Mouse (Mus musculus): ENCODE data around the gene 2310061I04Rik.
A peak's percentile ranks its signal among the peaks of the same experiment; 100 is the strongest.
"Not testable (repeated sequence)": the region's sequence is repeated elsewhere in the genome, so short reads cannot be mapped to it uniquely, and the experiment has no call there.

The 2310061I04Rik gene

GRCm38 (mm10) chr17:35896781-35897643, at the start of gene 2310061I04Rik:
TSS of gene 2310061I04Rik (minus strand) at chr17:35897431.
- peak; percentile 86 to 92 for DNase-seq (ENCODE audit: low spot score in 2 of 2)

DNA sequence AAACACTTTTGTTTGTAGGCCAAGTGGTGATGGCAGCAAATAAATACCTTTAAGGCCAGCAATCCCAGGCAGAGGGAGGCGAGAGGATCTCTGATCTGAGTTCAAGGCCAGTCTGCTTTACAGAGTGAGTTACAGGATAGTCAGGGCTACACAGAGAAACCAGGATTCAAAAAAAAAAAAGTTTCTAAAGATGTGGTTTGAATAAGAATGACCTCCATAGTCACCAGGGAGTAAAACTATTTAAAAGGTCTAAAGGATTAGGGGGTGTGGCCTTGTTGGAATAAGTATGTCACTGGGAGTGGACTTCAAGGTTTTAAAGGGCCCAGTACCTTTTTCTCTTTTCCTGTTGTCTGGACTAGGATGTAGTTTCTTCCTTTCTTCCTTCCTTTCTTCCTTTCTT, 42.7 kb upstream of the 2310061I04Rik start:
- DNase-seq (ENCODE audit: low spot score in 2 of 2) = no peak

GRCm38 (mm10) chr17:35939108-35939507, 41.9 kb upstream of the 2310061I04Rik start:
- DNase-seq (ENCODE audit: low spot score in 2 of 2) = no peak

DNA sequence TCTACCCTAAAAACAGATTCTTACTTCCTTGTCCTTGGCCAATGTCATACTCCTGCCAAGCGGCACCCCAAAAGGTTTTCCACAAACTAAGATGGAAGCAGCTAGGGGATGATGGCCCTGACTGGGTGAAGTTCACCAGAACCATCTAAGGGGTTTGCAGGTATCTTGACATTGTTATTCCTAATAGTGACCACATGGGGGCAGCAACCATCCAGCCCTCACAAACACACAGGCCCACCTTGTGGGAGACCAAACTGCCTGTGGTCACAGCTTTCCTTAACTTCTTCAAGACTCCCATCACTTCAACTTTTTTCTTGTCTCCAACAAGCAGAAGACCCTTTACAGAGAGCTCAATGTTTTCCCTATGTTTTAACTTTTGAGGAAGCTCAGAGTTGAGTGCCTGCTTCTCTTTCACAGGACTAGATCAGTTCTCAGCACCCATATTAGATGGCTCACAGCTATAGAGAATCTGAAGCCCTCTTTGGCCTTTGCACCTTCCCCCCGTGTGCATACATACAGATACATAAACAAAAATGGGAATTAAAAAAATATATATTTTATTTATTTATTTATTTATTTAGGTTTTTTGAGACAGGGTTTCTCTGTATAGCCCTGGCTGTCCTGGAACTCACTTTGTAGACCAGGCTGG, 40.6 kb upstream of the 2310061I04Rik start:
- DNase-seq (ENCODE audit: low spot score in 2 of 2) = peak; percentile 36 to 55

DNA sequence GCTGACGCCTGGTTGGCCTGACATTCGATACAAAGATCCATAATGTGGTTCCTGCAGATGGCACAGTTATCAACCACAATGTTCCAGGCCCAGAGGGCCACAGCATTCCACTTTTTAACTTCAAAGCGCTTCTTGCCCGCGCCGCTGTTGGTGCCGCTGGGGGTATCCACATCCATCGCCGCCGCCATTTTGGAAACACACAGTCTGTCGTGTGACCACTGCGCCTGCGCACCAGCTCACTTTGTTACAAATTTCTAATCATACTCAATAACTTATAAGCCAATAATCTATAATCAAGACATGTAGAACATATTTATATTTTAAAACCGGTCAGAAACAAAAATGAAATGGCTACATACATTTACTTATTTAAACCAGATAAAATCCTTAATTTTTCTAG, 38.5 kb upstream of the 2310061I04Rik start:
- not testable (repeated sequence) for DNase-seq (ENCODE audit: low spot score in 2 of 2)

DNA sequence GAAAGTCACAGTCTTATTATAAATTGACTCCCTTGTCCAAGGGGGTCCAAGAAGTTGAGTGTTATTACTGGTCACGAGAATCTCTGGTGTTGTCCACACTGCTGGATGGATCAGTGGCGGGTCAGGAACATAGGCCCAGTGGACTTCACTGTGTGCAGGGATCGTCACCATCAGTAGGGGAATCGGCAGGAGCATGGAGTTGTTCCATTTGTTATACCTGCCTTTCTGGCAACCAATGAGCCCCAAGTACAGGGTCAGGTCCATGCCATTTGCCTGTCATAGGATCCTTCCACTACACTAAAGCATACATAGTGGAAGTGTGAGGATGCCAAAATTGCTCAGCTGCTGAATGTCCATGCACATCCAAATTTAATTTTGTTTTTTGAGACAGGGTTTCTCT, 35.4 kb upstream of the 2310061I04Rik start:
- DNase-seq (ENCODE audit: low spot score in 2 of 2) = no peak

- DNase-seq (ENCODE audit: low spot score in 2 of 2) = no peak
Observed at GRCm38 (mm10) chr17:35930627-35931026, 33.4 kb upstream of the 2310061I04Rik start.

DNA sequence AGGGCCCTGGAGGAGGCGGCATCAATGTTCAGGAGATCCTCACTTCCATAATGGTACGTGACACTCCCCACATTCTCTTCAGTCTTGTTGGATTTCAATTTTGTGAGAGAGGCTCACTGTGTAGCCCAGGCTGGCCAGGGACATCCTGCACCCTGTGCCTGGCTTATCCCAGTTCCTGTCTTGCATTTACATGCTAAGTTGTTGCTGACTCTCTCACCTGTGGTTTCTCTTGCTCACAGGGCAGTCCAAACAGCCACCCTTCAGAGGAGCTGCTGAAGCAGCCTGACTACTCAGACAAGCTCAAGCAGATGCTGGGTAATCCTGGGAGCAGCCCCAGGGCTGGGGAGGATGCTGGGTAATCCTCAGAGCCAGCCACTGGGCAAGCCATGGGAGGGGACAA, 32.3 kb upstream of the 2310061I04Rik start:
- DNase-seq (ENCODE audit: low spot score in 2 of 2) = no peak

DNA sequence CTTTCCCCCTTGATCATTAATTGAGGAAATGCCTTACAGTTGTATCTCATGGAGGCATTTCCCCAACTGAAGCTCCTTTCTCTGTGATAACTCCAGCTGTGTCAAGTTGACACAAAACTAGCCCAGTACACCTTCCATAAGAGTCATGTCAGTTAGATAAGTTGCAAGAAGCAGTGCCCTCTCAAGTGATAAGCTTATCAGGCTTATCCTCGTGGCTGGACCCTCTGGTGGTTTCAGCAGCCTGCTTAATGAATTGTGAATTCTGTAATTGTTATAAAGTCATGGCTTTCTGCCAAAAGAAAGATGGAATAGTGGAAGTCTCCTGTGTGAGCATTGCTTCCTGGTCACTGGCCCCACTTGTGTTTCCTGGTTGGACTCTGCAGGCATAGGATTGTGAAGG, 30.2 kb upstream of the 2310061I04Rik start:
- no peak for DNase-seq (ENCODE audit: low spot score in 2 of 2)

GRCm38 (mm10) chr17:35923281-35923680, 26.1 kb upstream of the 2310061I04Rik start:
- DNase-seq (ENCODE audit: low spot score in 2 of 2) = no peak

DNA sequence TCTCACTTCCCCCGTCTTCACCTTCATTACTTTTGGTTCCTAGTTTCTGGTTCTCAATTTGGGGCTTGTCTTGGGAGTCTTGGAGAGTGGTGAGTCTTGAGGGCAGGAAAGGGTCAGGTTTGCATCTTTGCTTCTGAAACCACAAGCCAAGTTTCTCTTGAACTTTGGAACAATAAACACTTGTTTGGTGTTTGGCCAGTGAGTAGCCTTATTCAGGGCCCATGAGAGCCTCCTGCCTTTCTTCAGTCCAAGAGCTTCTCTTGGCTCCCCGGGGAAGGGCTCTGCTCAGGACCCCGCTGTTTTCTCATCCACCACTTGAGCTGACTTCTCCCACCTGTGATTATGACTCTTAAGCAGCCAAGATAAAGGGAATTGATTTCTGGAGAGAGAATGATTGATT, 25.3 kb upstream of the 2310061I04Rik start:
- no peak for DNase-seq (ENCODE audit: low spot score in 2 of 2)

- no peak for DNase-seq (ENCODE audit: low spot score in 2 of 2)
Observed at GRCm38 (mm10) chr17:35921710-35922109, 24.5 kb upstream of the 2310061I04Rik start.

DNA sequence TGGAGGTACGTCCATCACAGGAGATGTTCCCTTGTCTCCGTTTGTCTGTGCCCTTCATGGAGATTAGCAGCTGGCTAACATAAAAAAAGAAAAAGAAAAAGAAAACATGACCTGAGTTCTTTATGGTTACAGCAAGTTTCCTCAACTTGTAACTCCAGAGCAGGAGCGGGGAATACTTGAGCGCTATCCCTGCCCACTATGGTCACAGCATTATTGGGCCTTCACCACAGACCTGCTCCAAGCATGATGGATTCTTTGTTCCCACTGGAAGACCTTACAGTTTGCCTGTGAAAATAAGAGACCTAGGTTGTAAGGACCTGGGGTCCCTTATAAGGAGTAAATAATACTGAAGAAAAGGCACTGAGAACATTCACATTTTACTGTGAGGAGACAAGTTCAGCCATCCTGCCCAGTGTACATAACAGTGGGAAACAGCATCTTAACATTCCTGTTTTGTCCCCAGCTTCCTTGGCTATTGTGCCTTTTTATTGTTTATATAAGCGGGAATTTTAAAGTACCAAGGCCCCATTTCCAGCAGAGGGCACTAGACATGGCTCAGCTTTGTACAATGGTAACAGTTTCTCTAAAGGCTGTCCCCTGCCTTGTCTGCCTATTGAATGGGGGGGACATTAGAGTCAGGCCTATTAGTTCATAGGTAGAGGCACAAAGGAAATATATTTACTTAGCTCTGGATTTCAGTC, 23.8 kb upstream of the 2310061I04Rik start:
- DNase-seq (ENCODE audit: low spot score in 2 of 2) = peak in 1 of 2 experiments; percentile 67

DNA sequence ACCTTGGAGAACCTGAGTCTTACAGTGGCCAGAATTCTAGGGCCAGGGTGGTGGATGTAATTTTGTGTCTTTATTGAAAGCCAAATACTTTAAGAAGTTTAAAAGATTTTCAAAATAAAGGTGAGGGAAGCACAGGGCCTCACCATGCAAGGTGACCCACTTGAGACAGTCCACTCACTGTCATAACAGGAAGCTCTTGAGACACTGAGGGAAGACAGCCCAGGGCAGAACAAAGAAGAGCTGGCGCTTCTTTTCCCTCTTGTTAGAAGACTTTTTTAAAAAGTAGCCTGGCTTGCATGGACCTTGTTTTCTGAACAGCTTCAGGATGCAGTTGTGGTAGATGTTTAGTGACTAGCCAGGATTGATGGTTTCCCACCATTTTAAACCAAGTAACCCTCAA, 23.2 kb upstream of the 2310061I04Rik start:
- no peak for DNase-seq (ENCODE audit: low spot score in 2 of 2)

GRCm38 (mm10) chr17:35919864-35920301, 22.7 kb upstream of the 2310061I04Rik start:
- DNase-seq (ENCODE audit: low spot score in 2 of 2) = no peak

DNA sequence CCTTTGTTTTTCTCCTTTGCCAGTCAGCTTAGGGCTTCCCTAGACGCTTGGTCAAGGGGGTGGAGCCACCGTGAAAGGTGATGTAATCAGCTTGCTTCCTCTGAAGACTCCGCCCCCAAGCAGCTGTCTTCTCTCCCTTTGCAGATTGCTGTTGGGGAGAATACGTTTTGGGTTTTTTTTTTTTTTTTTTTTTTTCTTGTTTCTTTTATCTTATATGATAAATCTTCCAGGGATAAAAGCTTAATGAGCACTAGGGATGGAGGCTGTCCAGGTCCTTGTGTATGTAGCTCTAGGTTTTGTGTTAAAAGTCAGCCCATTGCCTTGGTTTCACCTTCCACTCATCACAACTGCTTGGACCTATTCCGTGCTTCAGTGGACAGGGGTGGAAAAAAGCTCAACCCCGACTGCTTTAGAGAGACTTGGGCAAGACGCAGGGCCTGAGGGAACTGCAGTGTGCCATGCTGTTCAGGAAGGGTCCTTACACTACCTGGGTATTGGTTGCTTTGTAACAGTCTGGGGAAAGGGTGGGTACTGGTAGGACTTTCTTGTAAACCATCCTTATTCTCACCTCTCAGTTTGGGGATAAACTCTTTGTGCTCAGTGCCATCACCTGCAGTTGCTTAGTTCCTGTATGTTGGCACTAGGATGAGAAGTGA, 22.0 kb upstream of the 2310061I04Rik start:
- DNase-seq (ENCODE audit: low spot score in 2 of 2) = peak; percentile 87 to 94

DNA sequence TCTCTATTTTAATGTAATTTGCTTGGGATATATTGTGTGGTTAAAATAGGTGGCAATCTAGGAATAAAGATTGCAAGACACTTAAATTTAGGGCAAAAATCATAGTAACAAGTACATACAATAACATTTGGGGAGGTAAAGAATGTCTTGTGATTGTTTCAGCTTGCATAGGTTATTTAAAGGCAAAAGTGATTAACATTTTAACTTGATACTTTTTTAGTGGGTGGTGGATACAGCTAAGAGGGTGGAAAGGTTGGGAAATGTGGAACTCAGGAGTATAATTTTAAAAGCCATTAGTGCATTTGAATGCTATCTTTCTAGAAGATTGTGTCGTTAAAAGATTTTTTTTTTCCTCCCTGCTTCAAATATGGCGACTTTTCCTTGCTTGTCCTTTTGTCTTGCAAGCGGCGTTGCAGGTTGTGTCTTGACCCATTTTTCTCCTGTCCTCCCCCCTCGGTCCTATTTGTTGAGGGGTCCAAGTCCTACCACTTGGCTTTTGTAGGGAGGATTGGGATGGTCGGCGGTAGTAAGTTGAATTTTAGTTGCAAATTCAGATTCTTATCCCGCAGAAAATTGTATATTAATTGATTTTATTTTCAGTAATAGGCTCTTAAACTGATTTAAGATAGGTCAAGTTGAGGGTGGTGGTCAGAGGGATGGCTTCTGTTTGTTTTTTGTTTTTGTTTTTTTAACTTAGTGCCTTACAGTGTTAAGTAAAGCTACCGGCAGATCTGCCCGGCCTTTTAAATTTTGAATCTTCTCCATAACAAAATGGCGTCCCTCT, 21.2 kb upstream of the 2310061I04Rik start:
- DNase-seq (ENCODE audit: low spot score in 2 of 2) = peak; percentile 37 to 44

- DNase-seq (ENCODE audit: low spot score in 2 of 2) = peak; percentile 42 to 67
Observed at GRCm38 (mm10) chr17:35917463-35918251, 20.4 kb upstream of the 2310061I04Rik start.

DNA sequence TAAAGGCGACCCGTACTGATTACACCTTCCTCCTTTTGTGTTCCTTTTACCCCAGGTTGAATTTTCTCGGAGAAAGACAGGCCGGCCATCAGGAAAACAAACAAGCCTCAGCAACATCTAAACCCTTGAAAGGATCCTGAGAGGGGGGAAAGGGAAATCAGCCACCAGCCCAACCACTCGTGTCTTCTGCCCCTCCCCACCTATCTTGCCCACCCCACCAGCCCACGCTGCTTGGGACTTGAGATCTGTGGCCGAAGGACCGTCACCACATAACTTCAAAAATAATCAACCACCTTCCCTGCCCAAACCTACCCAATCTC, 19.9 kb upstream of the 2310061I04Rik start:
- no peak for DNase-seq (ENCODE audit: low spot score in 2 of 2)

All from frontal cortex, postnatal 36 days (tissue).